Mouse (Mus musculus) c-Kit-positive CD71-positive TER-119-negative erythroid progenitor cells, embryonic 14.5 days (primary cell): Measurements from ENCODE around the gene Inafm2.

Experiments
- DNase-seq: peaks from one replicate; pipeline ENCODE4 v3.0.0-alpha.2; 2013; ENCODE audit warnings: low read depth

The Inafm2 gene

DNA sequence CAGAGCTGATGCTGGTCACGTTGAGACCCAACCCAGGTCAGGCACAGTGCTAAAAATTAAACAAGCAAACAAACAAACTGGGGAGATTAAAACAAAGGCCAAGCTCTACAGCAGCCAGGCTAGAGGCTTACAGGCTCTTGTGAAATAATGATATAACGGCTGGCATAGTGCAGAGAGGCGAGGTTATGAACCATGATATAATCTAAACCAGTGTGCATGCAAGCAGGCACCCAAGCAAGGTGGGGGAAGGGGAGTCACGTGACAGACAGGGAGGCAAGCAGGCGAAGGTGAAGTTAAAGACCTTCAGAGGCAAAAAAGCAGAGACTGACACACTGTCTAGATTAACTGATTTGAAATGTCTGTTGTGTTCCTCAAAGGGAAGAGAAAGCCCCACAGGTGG lies 37.5 kb downstream of the Inafm2 start:
- DNase-seq: no peak

DNA sequence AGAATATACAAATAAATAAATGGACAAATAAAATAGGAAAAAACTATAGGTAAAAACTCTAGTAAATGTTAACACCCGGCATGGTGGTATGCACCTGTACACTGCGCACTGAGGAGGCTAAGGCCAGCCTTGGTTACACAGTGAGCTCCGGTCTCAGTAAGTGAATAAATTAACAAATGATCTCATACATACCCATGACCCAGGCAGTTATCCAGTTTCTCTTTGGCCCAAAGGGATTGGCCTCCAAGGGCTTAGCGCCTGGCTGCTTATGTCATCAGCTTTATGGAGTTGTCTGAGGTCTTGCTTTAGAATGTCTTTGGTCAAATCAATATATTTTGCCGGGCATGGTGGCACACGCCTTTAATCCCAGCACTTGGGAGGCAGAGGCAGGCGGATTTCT lies 38.1 kb downstream of the Inafm2 start:
- no peak for DNase-seq

DNA sequence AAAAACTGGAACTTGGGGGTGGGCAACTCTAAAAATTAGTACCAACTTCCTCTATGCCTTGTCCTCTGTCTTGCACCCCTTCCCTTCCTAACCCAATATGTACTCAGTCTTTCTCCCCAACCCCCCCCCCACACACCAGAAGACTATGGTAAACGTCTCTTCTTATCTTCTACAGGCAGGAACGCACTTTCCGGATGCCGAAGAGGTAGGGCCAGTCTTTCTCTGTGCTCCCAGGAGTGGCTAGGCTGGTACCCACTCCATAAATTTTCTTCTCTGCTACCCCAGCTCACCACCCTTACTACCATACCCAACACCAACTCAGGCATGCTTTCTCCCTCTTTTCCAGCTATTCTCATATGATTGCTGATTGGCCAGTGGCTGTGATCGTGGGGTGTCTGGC lies 41.0 kb downstream of the Inafm2 start:
- no peak for DNase-seq

GRCm38 (mm10) chr2:118789501-118789900 lies 43.9 kb downstream of the Inafm2 start:
- no peak for DNase-seq

DNA sequence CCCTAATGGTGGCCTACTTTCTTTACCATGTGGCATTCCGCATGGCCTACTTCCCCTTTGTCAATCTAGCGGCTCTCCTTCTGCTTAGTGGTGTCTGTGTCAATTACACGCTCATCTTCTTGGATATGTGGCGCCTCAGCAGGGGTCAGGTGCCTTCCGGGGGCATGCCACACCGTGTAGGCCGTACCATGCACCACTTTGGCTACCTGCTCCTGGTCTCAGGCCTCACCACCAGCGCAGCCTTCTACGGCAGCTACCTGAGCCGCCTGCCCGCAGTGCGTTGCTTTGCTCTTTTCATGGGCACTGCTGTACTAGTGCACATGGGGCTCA lies 44.6 kb downstream of the Inafm2 start:
- DNase-seq: no peak

GRCm38 (mm10) chr2:118790551-118791525 lies 45.3 kb downstream of the Inafm2 start:
- DNase-seq: no peak

DNA sequence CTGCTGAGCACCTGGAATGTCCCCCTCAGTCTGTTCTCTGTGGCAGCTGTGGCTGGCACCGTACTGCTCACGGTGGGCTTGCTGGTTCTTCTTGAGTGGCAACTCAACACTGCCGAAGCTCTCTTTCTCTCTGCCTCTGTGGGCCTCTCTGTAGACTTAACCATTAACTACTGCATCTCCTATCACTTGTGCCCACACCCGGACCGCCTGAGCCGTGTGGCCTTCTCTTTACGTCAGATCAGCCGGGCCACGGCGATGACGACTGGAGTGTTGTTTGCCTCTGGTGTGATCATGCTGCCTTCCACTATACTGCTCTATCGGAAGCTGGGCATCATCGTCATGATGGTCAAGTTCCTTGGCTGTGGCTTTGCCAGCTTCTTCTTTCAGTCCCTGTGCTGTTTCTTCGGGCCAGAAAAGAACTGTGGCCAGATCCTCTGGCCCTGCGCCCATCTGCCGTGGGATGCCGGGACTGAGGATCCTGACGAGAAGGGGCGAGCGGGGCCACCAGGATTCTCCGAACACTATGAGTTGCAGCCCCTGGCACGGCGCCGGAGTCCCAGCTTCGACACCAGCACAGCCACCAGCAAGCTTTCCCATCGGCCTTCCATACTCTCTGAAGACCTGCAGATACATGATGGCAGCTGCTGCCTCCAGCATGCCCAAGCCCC lies 46.2 kb downstream of the Inafm2 start:
- no peak for DNase-seq

- DNase-seq: no peak
Observed at GRCm38 (mm10) chr2:118792259-118792613, 46.7 kb downstream of the Inafm2 start.

DNA sequence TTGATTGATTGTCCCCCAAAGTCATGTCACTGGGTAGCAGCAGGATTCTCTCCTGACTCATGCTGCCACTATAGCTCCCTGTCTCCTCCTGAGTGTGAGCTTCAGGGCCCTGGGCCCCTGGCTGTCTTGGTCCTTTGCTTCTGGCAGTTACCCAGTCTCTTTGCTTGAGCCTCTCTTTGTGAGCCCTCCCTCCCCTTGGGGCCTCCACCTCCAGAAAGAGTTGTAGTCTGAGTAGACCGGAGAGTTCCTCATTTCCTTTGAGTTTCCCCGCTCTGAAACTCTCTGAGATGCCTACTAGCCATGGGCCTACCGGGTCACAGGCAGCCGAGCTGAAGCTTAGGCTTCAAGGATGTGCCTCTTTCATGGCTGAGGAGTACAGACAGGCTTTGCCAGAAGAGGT lies 48.1 kb downstream of the Inafm2 start:
- DNase-seq: no peak
